Mouse (Mus musculus) lung, postnatal 0 days (tissue): ENCODE results near the gene Phactr1. TPM values are rescaled to one million over a fixed set of nuclear protein-coding genes. Genes with fewer than 3 reads are reported as not detected.

Experiments
- ATAC-seq: fragments of 200-750 bp; cut with Nextera tagmentation; 2 replicates; pipeline ENCODE4 v1.8.0; 2017; ENCODE audit warnings: moderate library complexity
- DNase-seq: peaks from one replicate; pipeline ENCODE4 v3.0.0-alpha.2; 2016; ENCODE audit warnings: low spot score
- H3K27ac ChIP-seq: fragments of 300-500 bp; sonication (generic); 2 replicates; pipeline ENCODE4 v1.5.1; 2014; ENCODE audit warnings: antibody characterized with exemption, mild to moderate bottlenecking, low read length, mixed read lengths
- H3K27me3 ChIP-seq: fragments of 300-500 bp; sonication (generic); replicated peaks from 2 replicates; pipeline ENCODE4 v1.6.1; 2014; ENCODE audit warnings: low read length, mixed read lengths; ENCODE audit not compliant: insufficient read depth
- H3K36me3 ChIP-seq: fragments of 300-500 bp; sonication (generic); 2 replicates; pipeline ENCODE4 v1.6.1; 2014; ENCODE audit warnings: low read length, mixed read lengths; ENCODE audit not compliant: insufficient read depth
- H3K4me1 ChIP-seq: fragments of 300-500 bp; sonication (generic); 2 replicates; pipeline ENCODE4 v1.6.1; 2014; ENCODE audit warnings: antibody characterized with exemption, low read depth, low read length, mixed read lengths; ENCODE audit not compliant: insufficient read depth
- H3K4me2 ChIP-seq: fragments of 300-500 bp; sonication (generic); replicated peaks from 2 replicates; pipeline ENCODE4 v1.6.1; 2014; ENCODE audit warnings: low read depth, mild to moderate bottlenecking, low read length, moderate library complexity, mixed read lengths
- H3K4me3 ChIP-seq: fragments of 300-500 bp; sonication (generic); 2 replicates; pipeline ENCODE4 v1.5.1; 2014; ENCODE audit warnings: low read depth, low read length
- H3K9ac ChIP-seq: fragments of 300-500 bp; sonication (generic); replicated peaks from 2 replicates; pipeline ENCODE4 v1.6.1; 2014; ENCODE audit warnings: low read depth, mild to moderate bottlenecking
- H3K9me3 ChIP-seq: fragments of 300-500 bp; sonication (generic); 2 replicates; pipeline ENCODE4 v1.6.1; 2016; ENCODE audit warnings: low read length, mixed read lengths
- CTCF ChIP-seq: IDR thresholded peaks from 2 replicates; pipeline ENCODE4 v1.5.1; 2016; ENCODE audit warnings: antibody characterized with exemption, mild to moderate bottlenecking
- EP300 ChIP-seq: IDR thresholded peaks from 2 replicates; pipeline ENCODE4 v1.6.1; 2016; ENCODE audit warnings: antibody characterized with exemption, mild to moderate bottlenecking, control low read depth
- WGBS: fragments of 180-500 bp; shearing (Covaris S2); extraction: QIAGEN DNeasy Blood & Tissue Kit; methylation state at CpG from one replicate; pipeline ENCODE4 v1.1.7; 2014; 5-methylcytosine and 5-hydroxymethylcytosine counted together
- polyA plus RNA-seq: library from polyadenylated mRNA; unstranded; fragments of >200 nt; fragmentation: Nextera tagmentation; extraction: Ambion mirVana; gene quantifications from 2 replicates; pipeline ENCODE4 v1.2.1, GENCODE M21; 2015

Phactr1 gene
- polyA plus RNA-seq, 1 experiment from 2014 or later = 31.4 TPM

GRCm38 (mm10) chr13:42958867-42959266, 278.4 kb downstream of the Phactr1 start:
- TF ChIP-seq CTCF (no peak), EP300 (no peak)
- H3K36me3 ChIP-seq = no peaks in the 10 kb centered on the region; the same call in 1 of the 2 replicates
- no peaks in the 10 kb centered on the region for H3K27me3 ChIP-seq
- H3K4me2 ChIP-seq = no peak overlapping the region
- H3K27ac ChIP-seq = no peak overlapping the region
- H3K4me1 ChIP-seq = no peaks in the 10 kb centered on the region
- H3K9ac ChIP-seq = no peak overlapping the region
- H3K4me3 ChIP-seq = no peak overlapping the region
- WGBS = 81% methylated on average over 2 of the region's 2 CpGs
- ATAC-seq (no peak), DNase-seq (no peak)
- no peaks in the 10 kb centered on the region for H3K9me3 ChIP-seq

GRCm38 (mm10) chr13:42961561-42961960, 281.1 kb downstream of the Phactr1 start:
- TF ChIP-seq EP300 (no peak), CTCF (no peak)

GRCm38 (mm10) chr13:42968537-42968936, 288.1 kb downstream of the Phactr1 start:
- Histone ChIP-seq H3K4me3 (no peak overlapping the region), H3K27me3 (no peaks in the 10 kb centered on the region), H3K4me1 (no peaks in the 10 kb centered on the region), H3K27ac (no peak overlapping the region), H3K9me3 (no peaks in the 10 kb centered on the region), H3K36me3 (no peaks in the 10 kb centered on the region), H3K9ac (no peak overlapping the region), H3K4me2 (no peak overlapping the region)
- WGBS = 48% methylated on average over 4 of the region's 4 CpGs
- no peak for TF ChIP-seq CTCF
- no peak for TF ChIP-seq EP300
- DNase-seq = no peak
- no peak for ATAC-seq

More at GRCm38 (mm10) chr13:42961561-42961960, 281.1 kb downstream of the Phactr1 start:
- no peak overlapping the region for H3K4me2 ChIP-seq
- no peaks in the 10 kb centered on the region for H3K9me3 ChIP-seq
- H3K27ac ChIP-seq = no peak overlapping the region
- no peak for ATAC-seq
- no peaks in the 10 kb centered on the region for H3K4me1 ChIP-seq
- 84% methylated on average over 4 of the region's 4 CpGs for WGBS
- no peak for DNase-seq
- no peaks in the 10 kb centered on the region for H3K27me3 ChIP-seq
- H3K36me3 ChIP-seq = no peaks in the 10 kb centered on the region
- no peak overlapping the region for H3K9ac ChIP-seq
- H3K4me3 ChIP-seq = no peak overlapping the region

GRCm38 (mm10) chr13:42973561-42973960, 293.1 kb downstream of the Phactr1 start:
- Histone ChIP-seq H3K9ac (no peak overlapping the region), H3K4me1 (no peaks in the 10 kb centered on the region), H3K27me3 (no peaks in the 10 kb centered on the region), H3K27ac (no peak overlapping the region), H3K4me3 (no peak overlapping the region), H3K4me2 (no peak overlapping the region), H3K36me3 (no peaks in the 10 kb centered on the region), H3K9me3 (no peaks in the 10 kb centered on the region)
- TF ChIP-seq EP300 (no peak), CTCF (no peak)
- ATAC-seq (no peak), DNase-seq (no peak)
- 69% methylated on average over 3 of the region's 3 CpGs for WGBS

GRCm38 (mm10) chr13:42973961-42974360, 293.5 kb downstream of the Phactr1 start:
- no peak overlapping the region for H3K9ac ChIP-seq
- no peak overlapping the region for H3K4me2 ChIP-seq
- no peaks in the 10 kb centered on the region for H3K27me3 ChIP-seq
- no peaks in the 10 kb centered on the region for H3K36me3 ChIP-seq
- H3K9me3 ChIP-seq = no peaks in the 10 kb centered on the region
- TF ChIP-seq EP300 (no peak), CTCF (no peak)
- H3K4me3 ChIP-seq = no peak overlapping the region
- H3K27ac ChIP-seq = no peak overlapping the region
- H3K4me1 ChIP-seq = no peaks in the 10 kb centered on the region
- DNase-seq = no peak
- no peak for ATAC-seq
- 66% methylated on average over 2 of the region's 2 CpGs for WGBS

GRCm38 (mm10) chr13:42974506-42974905, 294.1 kb downstream of the Phactr1 start:
- Histone ChIP-seq H3K27me3 (no peaks in the 10 kb centered on the region), H3K9me3 (no peaks in the 10 kb centered on the region), H3K4me3 (no peak overlapping the region), H3K36me3 (no peaks in the 10 kb centered on the region), H3K4me2 (no peak overlapping the region), H3K27ac (no peak overlapping the region), H3K9ac (no peak overlapping the region), H3K4me1 (no peaks in the 10 kb centered on the region)
- no peak for TF ChIP-seq CTCF
- TF ChIP-seq EP300 = no peak
- ATAC-seq (no peak), DNase-seq (no peak)
- WGBS = 85% methylated on average over 2 of the region's 2 CpGs

- no peak for ATAC-seq
- Histone ChIP-seq H3K27me3 (no peaks in the 10 kb centered on the region), H3K4me2 (no peak overlapping the region), H3K9me3 (no peaks in the 10 kb centered on the region), H3K36me3 (no peaks in the 10 kb centered on the region), H3K4me1 (no peaks in the 10 kb centered on the region), H3K9ac (no peak overlapping the region), H3K27ac (no peak overlapping the region), H3K4me3 (no peak overlapping the region)
- no peak for DNase-seq
- TF ChIP-seq CTCF (no peak), EP300 (no peak)
- 86% methylated on average over 3 of the region's 3 CpGs for WGBS
These were observed 295.7 kb downstream of the Phactr1 start for GRCm38 (mm10) chr13:42976144-42976543.
